Mouse (Mus musculus): ENCODE data around the gene Eif3i.
"Not testable (repeated sequence)": the region's sequence is repeated elsewhere in the genome, so short reads cannot be mapped to it uniquely, and the experiment has no call there.

Eif3i gene

DNA sequence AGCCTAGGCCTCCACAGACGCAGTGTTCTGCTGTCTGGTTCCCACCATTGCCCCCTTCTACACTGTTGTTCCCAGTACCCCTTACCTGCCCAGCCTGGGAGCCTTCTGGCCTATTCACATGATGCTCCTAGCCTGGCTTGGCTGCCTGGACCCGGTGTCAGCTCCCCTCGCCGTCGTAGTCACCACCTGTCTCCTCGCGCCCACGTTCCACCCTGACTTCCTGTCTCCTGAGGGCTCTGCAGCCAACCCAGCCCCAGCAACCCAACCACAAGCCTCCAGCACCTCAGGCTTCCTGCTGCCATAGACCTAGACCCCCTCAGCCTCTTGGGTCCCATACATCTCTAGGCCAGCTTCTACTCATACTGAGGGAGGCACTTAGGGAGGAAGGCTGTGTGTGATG lies 27.0 kb downstream of the Eif3i start, which contains the start of gene Lck:
Gene Lck (minus strand): TSS at position 212 of the 400 bp plus-strand sequence.
- no peak for DNase-seq (ENCODE audit: low spot score)

DNA sequence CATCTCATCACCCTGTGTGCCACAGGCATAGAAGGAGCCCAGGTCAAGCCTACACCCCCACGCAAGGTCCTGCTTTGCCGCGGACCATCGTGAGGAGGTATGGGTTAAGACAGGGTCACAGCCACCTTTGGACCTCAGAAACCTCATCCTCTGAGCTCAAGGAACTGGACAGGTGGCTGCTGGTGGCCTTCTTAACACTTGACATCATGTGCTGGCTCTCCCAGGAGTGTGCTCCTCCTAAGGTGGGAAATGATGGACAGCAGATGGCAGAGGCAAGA lies 27.4 kb downstream of the Eif3i start:
- no peak for DNase-seq (ENCODE audit: low spot score)

DNA sequence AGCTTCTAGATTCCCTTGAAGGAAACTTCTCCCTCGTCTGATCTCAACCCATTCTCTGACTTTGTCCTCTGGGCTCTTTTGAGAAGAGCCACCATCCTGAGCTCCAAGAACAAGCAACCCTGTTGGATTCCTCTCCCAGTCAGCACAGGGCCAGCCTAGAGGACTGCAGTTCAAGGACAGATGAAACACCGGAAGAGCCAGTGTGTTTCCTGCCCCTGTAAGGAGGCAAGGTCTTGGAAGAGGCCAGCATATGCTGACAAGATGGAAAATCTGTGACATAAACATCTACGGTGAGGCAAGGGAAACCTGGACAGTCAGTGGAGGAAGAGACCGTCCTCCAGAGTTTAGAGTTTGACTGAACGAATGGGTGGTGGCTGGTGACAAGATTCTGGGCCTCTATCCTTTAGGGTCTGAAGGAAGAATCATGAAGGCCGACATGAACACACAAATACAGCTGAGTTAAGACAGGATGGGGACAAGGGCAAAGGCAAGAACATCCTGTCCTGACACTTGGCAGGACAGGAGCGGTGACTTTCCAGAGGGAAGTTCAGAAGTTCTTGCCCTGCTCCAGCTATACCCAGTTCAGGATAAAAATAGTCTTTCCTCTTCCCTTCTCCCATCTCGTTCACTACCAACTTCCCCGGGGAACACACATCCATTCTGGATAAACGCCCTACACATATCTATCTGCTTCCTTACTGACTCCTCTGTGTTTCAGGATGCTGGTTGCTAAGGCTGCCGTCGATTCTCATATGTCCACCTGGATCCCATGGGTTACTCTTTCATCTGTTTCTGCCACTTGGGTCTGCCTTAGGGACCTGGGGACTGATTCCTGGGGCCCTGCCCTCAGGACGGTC lies 28.0 kb downstream of the Eif3i start:
- DNase-seq (ENCODE audit: low spot score): no peak

DNA sequence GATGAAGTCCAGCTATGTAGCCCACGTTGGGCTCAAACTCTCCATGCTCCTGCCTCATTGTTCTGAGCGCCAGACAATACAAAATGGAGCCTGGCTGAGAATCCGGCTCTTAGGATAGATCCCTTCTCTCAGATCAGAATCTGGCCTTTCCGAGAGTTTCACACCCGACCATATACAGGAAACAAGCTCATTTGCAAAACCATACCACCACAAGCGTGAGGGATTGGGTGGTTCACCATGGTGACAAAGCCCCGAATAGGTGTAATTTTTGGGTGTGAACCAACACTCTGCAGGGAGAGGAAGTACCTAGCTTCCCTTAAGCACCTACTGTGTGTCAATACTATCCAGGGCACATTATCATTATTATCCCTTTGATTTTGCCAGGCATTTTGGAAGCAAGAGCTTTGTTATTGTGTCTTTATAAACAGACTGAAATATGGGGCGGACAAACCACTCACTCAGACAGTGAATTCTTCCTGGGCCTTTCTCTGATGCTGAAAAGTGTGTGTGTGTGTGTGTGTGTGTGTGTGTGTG lies 28.8 kb downstream of the Eif3i start:
- DNase-seq (ENCODE audit: low spot score): no peak

DNA sequence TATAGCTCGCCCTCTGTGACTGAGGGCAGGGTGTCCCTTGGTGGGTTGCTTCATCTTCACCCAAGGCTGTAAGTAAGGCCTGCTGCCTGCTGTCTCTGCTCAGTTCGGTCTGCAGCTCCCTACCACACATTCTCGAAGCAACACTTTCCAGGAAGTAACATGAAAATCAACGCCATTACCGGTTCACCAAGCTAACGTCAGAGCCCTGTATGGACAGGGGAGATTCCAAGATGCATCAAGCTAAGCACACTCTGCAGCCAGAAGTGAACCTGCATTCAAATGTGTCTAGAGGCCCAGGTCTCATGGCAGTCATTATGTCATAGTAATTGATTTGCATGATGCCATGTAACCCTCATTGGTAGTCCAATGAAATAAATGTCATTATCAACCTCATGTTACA lies 30.4 kb downstream of the Eif3i start:
- no peak for DNase-seq (ENCODE audit: low spot score)

DNA sequence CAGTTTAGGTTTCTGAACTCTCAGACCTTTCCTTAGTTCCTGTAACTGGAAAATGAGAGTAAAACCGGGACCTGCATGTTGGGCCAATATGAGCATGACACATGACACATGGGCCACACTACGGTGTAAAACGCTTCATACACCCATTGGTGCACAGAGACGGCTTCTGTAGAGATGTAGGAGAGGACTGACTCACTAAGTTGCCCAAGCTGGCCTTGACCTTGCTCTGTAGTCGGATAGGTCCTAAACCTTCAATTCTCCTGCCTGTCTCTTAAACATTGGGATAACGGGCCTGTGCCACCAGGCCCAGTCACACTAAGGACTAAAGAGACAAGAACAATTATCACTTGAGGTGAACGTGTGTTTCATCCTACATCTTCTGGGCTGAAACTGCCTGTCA lies 32.1 kb downstream of the Eif3i start:
- no peak for DNase-seq (ENCODE audit: low spot score)

DNA sequence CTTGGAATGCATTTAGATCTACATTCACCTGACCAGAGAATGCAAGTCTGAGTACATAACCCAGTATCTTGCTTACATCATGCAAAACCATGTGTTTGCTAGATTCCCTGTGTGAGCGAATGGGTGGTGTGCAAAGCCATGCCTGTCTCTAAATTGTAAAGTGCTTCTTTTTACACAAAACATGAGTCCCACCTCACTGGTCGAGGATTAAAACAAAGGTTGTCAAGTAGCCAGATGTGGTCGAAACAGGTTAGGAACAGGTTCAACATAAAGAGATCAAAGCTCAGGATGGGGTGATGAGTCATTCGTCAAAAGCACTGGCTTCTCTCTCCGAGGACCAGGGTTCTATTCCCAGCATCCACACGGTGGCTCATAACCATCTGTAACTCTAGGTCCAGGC lies 35.3 kb downstream of the Eif3i start:
- DNase-seq (ENCODE audit: low spot score): no peak

DNA sequence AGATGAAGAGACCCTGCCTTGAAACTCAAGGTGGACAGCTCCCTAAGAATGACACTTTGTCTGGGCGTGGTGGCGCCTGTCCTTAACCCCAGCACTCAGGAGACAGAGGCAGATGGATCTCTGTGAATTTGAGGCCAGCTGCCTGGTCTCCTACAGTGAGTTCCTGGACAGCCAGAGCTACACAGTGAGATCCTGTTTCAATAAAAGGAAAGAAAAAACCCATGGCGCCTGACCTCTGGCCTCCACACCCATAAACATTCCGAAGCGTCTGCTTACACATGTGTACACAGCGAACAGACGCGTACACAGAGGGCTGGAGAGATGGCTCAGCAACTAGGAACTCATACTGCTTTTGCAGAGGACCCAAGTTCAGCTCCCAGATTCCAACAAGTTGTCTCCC lies 36.7 kb downstream of the Eif3i start:
- DNase-seq (ENCODE audit: low spot score): peak; percentile 82

DNA sequence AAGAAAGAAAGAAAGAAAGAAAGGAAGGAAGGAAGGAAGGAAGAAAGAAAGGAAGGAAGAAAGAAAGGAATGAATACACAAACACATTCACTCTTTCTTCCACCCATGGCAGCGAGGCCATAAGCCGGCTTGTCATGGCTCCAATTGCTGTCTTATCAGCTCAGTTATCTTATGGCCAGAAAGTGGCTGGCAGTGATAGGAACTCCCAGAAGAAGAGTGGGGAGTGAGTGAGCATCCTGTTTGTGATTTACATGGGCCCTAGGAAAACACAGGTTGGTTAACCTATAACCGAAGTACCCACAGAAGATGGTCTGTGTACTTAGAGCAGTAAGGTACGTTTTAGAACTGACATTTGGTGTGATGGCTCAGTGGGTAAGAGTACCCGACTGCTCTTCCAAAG lies 39.3 kb downstream of the Eif3i start:
- DNase-seq (ENCODE audit: low spot score): no peak

DNA sequence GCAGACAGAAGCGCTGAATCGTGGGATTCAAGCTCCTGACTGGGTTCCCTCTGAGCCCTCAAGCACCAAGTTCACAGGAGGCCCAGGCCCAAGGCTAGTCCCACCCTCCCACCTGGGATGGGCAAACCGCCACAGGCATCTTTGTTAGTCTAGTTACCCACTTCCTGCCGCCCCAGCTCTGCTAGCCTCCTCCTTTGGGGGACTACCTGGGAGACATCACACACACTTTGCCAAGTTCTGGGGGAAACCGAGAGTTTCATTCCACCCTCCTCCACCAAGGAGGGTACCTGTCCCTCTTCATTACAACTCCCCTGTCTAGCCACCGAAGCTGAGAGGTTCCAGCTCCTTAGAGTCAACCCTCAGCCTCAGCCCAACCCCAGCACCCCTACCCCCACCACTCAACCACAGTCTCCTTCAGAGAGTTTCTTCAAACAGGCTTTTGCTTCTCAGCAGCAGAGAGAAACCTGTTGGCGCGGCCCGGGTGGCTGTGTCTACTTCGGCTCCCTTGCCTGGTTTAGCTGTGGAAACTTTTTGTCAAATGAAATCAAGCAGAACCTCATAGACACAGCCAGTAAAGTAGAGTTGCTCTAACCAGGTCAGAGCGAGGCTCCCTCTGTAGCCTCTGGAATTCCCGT lies 42.0 kb downstream of the Eif3i start:
- no peak for DNase-seq (ENCODE audit: low spot score)

DNA sequence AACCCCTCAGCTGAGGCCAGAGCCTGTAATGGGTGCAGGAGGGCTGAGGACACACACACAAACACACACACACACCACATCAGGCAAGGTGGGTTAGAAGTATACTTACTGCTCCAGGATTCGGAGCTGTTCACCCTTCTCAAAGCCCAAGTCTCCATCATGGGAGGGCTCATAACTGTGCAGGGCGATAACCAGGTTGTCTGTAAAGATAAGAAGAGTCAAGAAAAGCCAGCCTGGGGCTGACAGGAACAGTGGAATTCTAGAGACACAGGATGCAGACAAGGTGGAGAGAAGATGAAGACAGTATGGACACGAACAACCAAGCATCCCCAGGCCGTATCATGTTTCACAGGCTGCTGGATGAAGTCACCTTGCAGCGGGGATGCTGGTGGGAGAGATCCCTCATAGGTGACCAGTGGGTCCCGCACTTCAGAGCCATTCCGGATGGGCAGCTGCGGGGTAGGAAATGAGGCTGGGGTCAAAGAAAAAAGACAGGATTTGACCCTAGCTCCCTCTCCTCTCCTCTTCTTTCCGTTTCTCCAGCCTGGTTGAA lies 43.1 kb downstream of the Eif3i start:
- DNase-seq (ENCODE audit: low spot score): no peak

DNA sequence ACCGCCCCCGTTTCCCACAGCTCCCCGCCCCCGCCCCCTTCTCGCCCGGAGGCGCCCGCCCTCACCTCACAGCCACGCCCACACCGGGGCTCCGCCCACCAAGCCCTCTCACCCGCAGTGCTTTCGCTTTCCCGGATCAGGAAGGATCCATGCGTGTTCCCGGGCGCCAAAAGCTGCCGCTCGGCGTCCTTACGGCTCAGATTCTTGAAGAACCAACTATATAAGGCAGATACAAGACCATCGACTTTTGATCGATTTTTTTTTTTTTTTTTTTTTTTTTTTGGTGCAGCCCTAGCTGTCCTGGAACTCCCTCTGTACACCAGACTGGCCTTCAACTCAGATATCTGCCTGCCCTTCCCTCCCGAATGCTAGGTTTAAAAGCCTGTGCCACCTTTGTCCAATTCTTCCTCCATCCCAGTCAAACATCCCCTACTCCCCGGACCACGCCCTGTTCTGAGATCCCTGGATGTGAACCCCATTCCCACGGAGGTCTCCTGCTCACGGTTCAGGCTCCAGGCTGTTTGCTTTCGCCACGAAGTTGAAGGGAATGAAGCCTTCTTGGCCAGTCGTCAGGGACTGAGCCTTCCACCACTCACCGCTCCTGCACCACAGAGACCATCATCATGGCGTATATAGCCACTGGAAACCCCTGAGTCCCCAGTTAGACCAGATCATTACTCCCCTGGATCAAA lies 43.8 kb downstream of the Eif3i start:
- peak; percentile 91 for DNase-seq (ENCODE audit: low spot score)

DNA sequence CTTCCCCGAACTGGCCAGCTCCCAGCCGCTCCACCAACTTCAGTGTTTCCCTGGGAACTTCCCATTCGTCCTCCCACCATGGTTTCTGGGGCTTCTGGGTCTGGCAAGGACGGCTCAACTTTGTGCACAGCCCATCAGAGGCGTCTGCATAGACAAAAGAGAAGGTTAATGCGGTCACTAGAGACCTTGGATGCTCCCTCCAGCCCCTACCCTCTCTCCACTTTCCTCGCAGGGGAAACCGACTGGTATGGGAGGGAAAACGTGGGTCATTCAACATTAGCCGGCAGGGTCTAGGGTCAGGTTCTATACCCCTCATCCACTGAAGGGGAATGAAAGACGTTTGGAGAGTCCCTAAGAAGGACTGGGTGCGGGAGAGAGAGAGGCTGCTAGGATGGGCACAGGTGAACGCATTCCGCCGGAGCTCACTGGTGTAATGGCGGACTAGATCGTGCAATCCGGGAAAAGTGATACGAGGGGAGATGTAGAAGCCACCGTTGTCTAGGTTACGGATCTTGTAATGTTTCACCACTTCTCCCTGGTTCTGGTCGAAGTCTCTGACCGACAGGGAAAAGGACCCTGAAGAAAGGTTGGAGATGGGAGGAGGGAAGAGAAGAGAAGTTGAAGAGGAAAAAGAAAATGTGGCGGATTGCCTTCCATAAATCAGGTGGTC lies 44.5 kb downstream of the Eif3i start:
- no peak for DNase-seq (ENCODE audit: low spot score)

DNA sequence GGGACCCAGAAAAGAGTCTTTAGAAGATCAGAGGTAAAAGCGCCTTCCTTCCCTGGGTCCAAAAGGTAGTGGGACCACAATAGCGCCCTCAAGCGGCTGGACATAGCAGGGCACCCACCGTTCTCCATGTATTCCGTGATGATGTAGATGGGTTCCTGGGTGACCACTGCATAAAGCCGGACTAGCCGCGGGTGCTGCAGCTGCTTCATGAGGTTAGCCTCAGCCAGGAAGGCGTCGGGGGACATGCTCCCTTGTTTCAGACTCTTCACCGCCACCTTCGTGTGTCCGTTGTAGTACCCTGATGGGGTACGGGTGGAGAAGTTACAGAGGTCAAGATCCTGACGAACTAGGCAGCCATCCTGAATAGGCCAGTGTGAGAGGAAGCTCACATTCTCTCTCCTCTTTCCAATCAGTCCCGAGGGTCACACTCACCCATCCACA lies 45.0 kb downstream of the Eif3i start:
- DNase-seq (ENCODE audit: low spot score): peak; percentile 18

DNA sequence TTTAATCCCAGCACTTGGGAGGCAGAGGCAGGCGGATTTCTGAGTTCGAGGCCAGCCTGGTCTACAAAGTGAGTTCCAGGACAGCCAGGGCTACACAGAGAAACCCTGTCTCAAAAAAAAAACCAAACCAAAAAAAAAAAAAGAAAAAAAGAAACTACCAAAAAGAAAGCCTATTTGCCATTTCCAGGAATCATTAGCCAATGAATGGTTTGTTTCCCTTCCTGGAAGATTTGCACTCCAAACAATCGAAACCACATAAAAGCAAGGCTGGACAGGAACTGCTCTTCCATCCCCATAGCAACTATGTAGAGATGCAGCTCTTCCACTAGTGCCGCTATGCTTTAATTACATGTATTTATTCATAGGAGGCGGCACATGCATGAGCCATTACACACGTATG lies 45.9 kb downstream of the Eif3i start:
- not testable (repeated sequence) for DNase-seq (ENCODE audit: low spot score)

DNA sequence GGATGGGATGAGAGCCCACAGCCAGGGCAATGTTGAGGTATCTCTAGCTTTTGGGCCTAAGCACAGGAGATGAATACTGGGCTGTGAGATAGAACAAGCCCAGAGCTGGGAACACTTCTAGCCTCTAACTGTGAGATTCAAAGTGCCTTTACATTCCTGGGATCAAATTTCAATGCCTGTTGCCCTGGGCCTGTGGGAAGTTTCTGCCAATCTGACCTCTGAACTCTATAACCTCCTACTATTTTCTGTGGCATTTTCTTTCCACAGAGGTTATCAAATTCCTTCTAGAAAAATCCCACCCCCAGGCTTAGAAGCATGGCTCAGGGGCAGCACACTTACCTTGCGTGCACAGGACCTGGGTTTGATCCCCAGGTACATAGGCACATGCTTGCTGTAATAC lies 50.2 kb downstream of the Eif3i start:
- peak; percentile 41 for DNase-seq (ENCODE audit: low spot score)

DNA sequence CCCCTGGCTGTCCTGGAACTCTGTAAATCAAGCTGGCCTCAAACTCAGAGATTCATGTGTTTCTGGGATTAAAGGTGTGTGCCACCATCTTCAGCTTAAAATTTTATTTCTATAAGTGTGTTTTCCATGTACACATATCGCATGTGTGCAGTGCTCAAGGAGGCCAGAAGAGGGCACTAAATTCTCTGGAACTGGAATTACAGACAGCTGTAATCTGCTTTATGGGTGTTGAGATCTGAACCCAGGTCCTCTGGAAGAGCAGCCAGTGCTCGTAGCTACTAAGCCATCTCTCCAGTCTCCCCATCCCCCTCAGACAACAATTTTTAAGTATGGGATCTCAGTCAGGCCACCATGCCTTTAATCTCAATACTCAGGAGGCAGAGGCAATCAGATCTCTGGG lies 51.1 kb downstream of the Eif3i start:
- no peak for DNase-seq (ENCODE audit: low spot score)

DNA sequence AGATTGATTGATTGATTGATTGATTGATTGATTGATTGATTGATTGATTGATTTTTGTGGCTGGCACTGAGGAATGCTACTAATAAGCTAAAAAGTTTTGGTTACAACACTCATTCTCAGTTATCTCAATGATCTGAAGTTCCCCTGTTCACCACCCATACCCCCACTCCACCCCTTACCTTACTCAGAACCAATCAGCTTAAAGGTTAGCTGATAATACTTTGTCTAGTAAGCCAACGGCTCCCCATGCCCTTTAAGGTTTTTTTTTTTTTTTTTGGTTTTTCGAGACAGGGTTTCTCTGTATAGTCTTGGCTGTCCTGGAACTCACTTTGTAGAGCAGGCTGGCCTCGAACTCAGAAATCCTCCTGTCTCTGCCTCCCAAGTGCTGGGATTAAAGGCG lies 52.8 kb downstream of the Eif3i start:
- DNase-seq (ENCODE audit: low spot score): not testable (repeated sequence)

DNA sequence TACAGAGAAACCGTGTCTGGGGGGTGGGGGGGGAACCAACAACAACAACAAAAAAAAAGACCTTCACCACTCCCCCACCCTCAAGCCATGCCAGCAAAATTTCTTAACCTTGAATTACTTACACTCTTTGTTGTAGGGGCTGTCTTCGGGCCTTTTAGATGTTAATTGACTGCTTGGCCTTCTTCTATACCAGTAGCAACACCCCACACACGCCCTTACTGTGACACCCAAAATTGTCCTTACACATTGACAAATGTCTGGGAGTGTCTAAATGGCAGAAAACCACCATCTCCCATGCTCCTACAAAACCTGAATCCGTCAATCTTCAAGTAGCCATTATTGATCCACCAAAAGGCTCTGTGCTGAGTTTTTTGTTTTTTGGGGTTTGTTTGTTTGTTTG lies 56.3 kb downstream of the Eif3i start:
- DNase-seq (ENCODE audit: low spot score): no peak

DNA sequence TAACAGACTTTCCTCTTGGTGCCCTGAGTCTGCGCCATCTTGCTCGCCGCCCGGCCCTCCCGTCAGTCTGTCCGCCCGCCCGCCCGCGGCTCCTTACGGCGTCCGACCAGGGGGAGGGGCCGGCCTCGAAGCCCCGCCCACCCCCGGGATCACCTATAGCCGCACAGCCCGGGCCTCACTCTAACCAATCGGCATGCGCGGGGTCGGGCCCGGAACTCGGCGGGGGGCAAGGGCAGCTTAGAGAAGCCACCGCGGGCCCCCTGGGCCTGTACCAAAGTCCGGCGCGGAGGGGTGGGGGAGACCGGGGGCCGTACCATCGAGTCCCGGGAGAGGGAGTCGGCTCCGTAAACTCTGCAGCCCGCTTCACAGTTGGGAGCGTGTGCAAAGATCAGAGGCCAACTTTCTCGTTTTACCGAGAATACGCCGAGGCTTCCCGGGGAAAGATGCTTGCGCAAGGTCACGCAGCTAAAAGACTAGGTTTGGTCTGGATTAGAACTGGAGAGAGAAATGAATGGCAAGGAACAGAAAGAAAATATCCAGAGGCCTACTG lies 57.8 kb downstream of the Eif3i start, which contains the start of gene Hdac1:
Gene Hdac1 (minus strand): TSS at position 122 of the 550 bp plus-strand sequence.
- DNase-seq (ENCODE audit: low spot score): peak; percentile 99
